Mouse (Mus musculus) cerebellum, adult 9-10 months (tissue): ENCODE measurements at regions not wholly inside any gene's neighbourhood (a gene's known extent, or its start where the extent isn't known, plus 50 kb on each side); places are given as distances from the start of the nearest gene placed in this dataset.

Experiments
- DNase-seq: peaks from one replicate; pipeline ENCODE4 v3.0.0; 2022

GRCm38 (mm10) chr11:42954169-42954568 is 81.4 kb upstream of the Gm9972 start:
- no peak for DNase-seq

- no peak for DNase-seq
Observed at GRCm38 (mm10) chr11:42965732-42966131, 69.8 kb upstream of the Gm9972 start.

- no peak for DNase-seq
Observed at GRCm38 (mm10) chr11:42978245-42978644, 57.3 kb upstream of the Gm9972 start.
